Mouse (Mus musculus) bone marrow, adult 2 months (tissue): ENCODE measurements around the gene Znhit1. TPM values are rescaled to one million over a fixed set of nuclear protein-coding genes. Genes with fewer than 3 reads are reported as not detected.
A peak's percentile ranks its signal among the peaks of the same experiment; 100 is the strongest.
"Not testable (repeated sequence)": the region's sequence is repeated elsewhere in the genome, so short reads cannot be mapped to it uniquely, and the experiment has no call there.

Source experiments
- H3K27ac ChIP-seq: fragments of 200-500 bp; 2 replicates; pipeline ENCODE4 v1.5.1; 2012; ENCODE audit warnings: low read depth, mild to moderate bottlenecking, control low read depth, inconsistent platforms, low read length; ENCODE audit not compliant: control insufficient read depth, poor library complexity, insufficient read depth
- H3K4me1 ChIP-seq: fragments of 200-500 bp; 2 replicates; pipeline ENCODE4 v1.6.1; 2011; ENCODE audit warnings: low read length; ENCODE audit not compliant: control insufficient read depth, insufficient read depth
- H3K4me3 ChIP-seq: fragments of 200-500 bp; replicated peaks from 2 replicates; pipeline ENCODE3; 2011; ENCODE audit warnings: mild to moderate bottlenecking, low read depth, low read length, control low read depth; ENCODE audit not compliant: control insufficient read depth
- CTCF ChIP-seq: fragments of 200-500 bp; IDR thresholded peaks from 2 replicates; pipeline ENCODE4 v1.5.1; 2011; ENCODE audit warnings: low read length, control low read depth; ENCODE audit not compliant: control insufficient read depth, insufficient read depth
- POLR2A ChIP-seq: fragments of 200-500 bp; IDR thresholded peaks from 2 replicates; pipeline ENCODE4 v1.6.1; 2011; ENCODE audit warnings: low read depth, mild to moderate bottlenecking, control low read depth, low read length, borderline replicate concordance; ENCODE audit not compliant: control insufficient read depth
- WGBS: fragments of 180-500 bp; shearing (Covaris S2); methylation state at CpG from one replicate; pipeline ENCODE4 v1.1.7; 2018; 5-methylcytosine and 5-hydroxymethylcytosine counted together
- polyA plus RNA-seq: library from polyadenylated mRNA; stranded (reverse); fragments of >200 nt; gene quantifications from 2 replicates; pipeline ENCODE4 v1.2.4, GENCODE M21; 2011; ENCODE audit warnings: low replicate concordance; ENCODE audit not compliant: missing spikeins, insufficient read depth, insufficient read length

Gene Znhit1
- polyA plus RNA-seq, 1 experiment: 134 TPM

GRCm38 (mm10) chr5:136955622-136956021 is 32.2 kb downstream of the Znhit1 start:
- 63% methylated on average over 4 of the region's 4 CpGs for WGBS
- no peaks in the 10 kb centered on the region; the same call in 1 of the 2 replicates for H3K4me1 ChIP-seq
- no peak overlapping the region for H3K27ac ChIP-seq
- no peak overlapping the region for H3K4me3 ChIP-seq
- TF ChIP-seq CTCF: no peak
- TF ChIP-seq POLR2A: no peak

GRCm38 (mm10) chr5:136953440-136953951 is 34.3 kb downstream of the Znhit1 start:
- WGBS: 3% methylated on average over 12 of the region's 12 CpGs
- no peak for TF ChIP-seq POLR2A
- Histone ChIP-seq H3K4me3 (peak overlapping the region; percentile 72), H3K27ac (peak overlapping the region; percentile 53; the same call in 1 of the 2 replicates), H3K4me1 (no peaks in the 10 kb centered on the region; the same call in 1 of the 2 replicates)

GRCm38 (mm10) chr5:136953015-136953414 is 34.8 kb downstream of the Znhit1 start, which contains the start of gene Fis1:
Gene Fis1 (plus strand): TSS chr5:136953275.
- TF ChIP-seq POLR2A: peak; percentile 20; the same call in 1 of the 2 replicates
- TF ChIP-seq CTCF: no peak
- Histone ChIP-seq H3K4me1 (no peaks in the 10 kb centered on the region; the same call in 1 of the 2 replicates), H3K27ac (peak within 1 kb of the TSS; percentile 53; the same call in 1 of the 2 replicates), H3K4me3 (peak within 1 kb of the TSS; percentile 72)
- under 1% methylated on average over 23 of the region's 23 CpGs for WGBS

- 44% methylated on average over 4 of the region's 4 CpGs for WGBS
- Histone ChIP-seq H3K4me1 (no peaks in the 10 kb centered on the region; the same call in 1 of the 2 replicates), H3K4me3 (no peak overlapping the region), H3K27ac (no peak overlapping the region)
- TF ChIP-seq CTCF (no peak), POLR2A (no peak)
These were observed 35.7 kb downstream of the Znhit1 start for GRCm38 (mm10) chr5:136952153-136952552.

- TF ChIP-seq CTCF (no peak), POLR2A (no peak)
- no peak overlapping the region for H3K4me3 ChIP-seq
- H3K27ac ChIP-seq: no peak overlapping the region
- WGBS: 79% methylated on average over 6 of the region's 6 CpGs
- no peaks in the 10 kb centered on the region; the same call in 1 of the 2 replicates for H3K4me1 ChIP-seq
These were observed 37.3 kb downstream of the Znhit1 start for GRCm38 (mm10) chr5:136950521-136950920.

GRCm38 (mm10) chr5:136949551-136950336 is 38.1 kb downstream of the Znhit1 start:
- WGBS: 73% methylated on average over 14 of the region's 14 CpGs

GRCm38 (mm10) chr5:136947874-136948273 is 39.9 kb downstream of the Znhit1 start:
- no peak for TF ChIP-seq CTCF
- TF ChIP-seq POLR2A: no peak
- Histone ChIP-seq H3K4me1 (no peaks in the 10 kb centered on the region), H3K27ac (no peak overlapping the region), H3K4me3 (no peak overlapping the region)

More at GRCm38 (mm10) chr5:136949551-136950336, 38.1 kb downstream of the Znhit1 start:
- H3K27ac ChIP-seq, H3K4me1 ChIP-seq, H3K4me3 ChIP-seq: not testable (repeated sequence)

GRCm38 (mm10) chr5:136945084-136945483 is 42.7 kb downstream of the Znhit1 start:
- Histone ChIP-seq H3K27ac (no peak overlapping the region), H3K4me1 (no peaks in the 10 kb centered on the region), H3K4me3 (no peak overlapping the region)
- WGBS: 78% methylated on average over 12 of the region's 12 CpGs
- TF ChIP-seq POLR2A: no peak
